Mouse (Mus musculus) lung, postnatal 36 days (tissue): ENCODE results near the gene Gucy2g.
"Not testable (repeated sequence)": the region's sequence is repeated elsewhere in the genome, so short reads cannot be mapped to it uniquely, and the experiment has no call there.

ENCODE experiments used
- DNase-seq: peaks from one replicate; pipeline ENCODE4 v3.0.0; 2022; ENCODE audit warnings: mixed read lengths

Gene Gucy2g

GRCm38 (mm10) chr19:55198303-55198702, 42.7 kb downstream of the Gucy2g start:
- DNase-seq, result peak; percentile 88

GRCm38 (mm10) chr19:55195574-55195973, 45.5 kb downstream of the Gucy2g start:
- DNase-seq, result peak; percentile 21

GRCm38 (mm10) chr19:55194520-55195170, 46.4 kb downstream of the Gucy2g start:
- peak; percentile 65 for DNase-seq

GRCm38 (mm10) chr19:55193717-55194394, 47.2 kb downstream of the Gucy2g start:
- DNase-seq, result peak; percentile 72

- peak; percentile 93 for DNase-seq
These were observed 48.6 kb downstream of the Gucy2g start for GRCm38 (mm10) chr19:55192254-55192945.

GRCm38 (mm10) chr19:55191596-55191995, 49.4 kb downstream of the Gucy2g start:
- no peak for DNase-seq

- peak; percentile 48 for DNase-seq
These were observed 51.0 kb downstream of the Gucy2g start for GRCm38 (mm10) chr19:55190065-55190464.

- DNase-seq, result no peak
These were observed 55.4 kb downstream of the Gucy2g start for GRCm38 (mm10) chr19:55185651-55186050.

GRCm38 (mm10) chr19:55185074-55185473, 56.0 kb downstream of the Gucy2g start:
- DNase-seq, result no peak

GRCm38 (mm10) chr19:55184442-55184841, 56.6 kb downstream of the Gucy2g start:
- peak; percentile 38 for DNase-seq

GRCm38 (mm10) chr19:55180433-55180832, 60.6 kb downstream of the Gucy2g start, which contains the start of gene Tectb:
Tectb (plus strand) TSS chr19:55180733.
- no peak for DNase-seq

DNA sequence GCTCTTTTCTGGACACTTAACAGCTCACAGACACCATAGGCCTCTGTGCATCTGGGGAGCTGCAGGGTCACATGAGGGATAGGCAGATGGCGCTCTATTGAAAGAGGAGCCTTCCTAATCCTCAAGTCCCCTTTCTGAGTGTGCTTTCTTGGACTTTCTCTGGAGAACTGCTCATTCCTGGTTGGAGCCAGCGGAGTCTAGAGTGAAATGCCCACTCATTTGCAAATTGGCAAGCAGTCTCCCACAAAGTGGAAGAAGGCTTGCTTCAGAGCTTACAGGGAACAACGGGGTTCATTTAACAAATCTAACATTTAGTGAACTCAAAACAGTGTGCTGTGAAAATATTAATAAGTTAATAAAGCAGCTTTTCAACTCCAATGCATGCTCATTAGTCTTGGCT, 63.9 kb downstream of the Gucy2g start:
- no peak for DNase-seq

DNA sequence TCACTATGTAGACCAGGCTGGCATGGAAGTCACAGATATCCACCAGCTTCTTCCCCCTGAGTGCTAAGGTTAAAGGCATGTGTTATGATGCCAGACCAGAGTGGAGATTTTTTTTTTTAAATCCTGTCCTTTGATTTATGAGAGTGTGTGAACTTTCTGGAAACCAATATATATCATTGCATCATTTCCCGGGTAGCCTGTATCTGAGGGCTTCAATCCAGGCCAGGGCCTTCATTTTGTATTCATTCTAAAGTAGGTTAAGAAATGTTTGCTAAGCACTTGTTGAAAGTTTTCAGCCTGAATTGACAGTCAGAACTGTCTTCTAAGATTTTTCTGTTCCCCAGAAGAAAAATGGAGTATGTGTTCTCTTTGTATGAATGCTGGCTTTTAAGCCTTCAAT, 69.5 kb downstream of the Gucy2g start:
- no peak for DNase-seq

DNA sequence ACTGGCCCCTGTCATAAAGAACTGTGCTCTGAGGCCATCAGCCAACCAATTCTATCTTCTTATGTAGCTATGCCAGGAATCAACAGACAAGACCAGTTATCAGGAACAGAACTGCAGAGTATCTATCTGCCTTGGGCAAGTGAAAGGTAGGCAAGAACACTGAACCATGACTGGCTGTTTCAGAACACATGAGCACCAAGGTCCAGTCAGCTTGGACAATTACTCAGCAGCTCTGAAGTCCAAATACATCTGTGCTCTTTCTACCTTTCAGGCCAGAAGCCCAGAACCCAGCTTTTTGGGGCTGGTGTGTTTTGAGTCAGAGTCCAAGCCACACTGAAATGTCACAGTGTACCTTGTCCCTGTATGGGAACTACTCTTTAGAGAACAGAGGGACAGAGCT, 70.6 kb downstream of the Gucy2g start:
- no peak for DNase-seq

- not testable (repeated sequence) for DNase-seq
These were observed 71.8 kb downstream of the Gucy2g start for GRCm38 (mm10) chr19:55169236-55169729.

DNA sequence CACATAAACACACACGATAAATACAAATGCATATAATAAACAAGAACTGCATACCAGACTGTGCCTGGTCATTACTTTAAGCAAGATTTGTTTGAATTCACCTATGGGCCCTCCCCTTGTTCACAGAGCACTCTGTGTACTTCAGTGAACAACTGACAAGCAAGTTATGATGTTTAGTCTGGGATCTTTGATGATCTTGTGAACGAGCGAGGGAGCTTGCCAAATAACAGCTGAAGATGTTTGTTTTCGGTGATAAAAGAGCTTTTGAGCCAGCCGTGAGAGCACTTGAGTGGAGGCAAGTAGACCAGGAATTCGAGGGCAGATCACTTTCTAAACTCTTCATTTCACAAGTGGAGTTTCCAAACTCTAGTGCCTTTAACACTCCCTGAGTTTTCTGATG, 72.7 kb downstream of the Gucy2g start:
- DNase-seq, result peak; percentile 88

DNA sequence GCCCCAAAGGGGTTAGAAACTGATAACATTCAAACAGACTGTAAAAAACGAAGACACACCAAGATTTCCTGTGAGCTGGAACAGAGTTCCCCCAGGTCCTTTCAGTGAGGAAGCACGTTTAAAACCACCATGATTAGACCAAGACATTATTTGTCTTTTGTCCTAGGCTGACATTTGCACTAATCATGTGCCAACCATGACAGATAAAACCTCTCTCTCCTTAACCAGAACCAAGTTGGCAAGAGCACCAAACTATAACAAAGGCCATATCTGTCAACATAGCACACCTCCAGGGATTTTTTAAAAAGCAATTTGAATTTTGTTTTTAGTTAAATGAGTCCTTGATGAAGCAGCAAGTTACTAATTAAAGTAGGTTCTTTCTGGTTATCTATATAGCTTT, 73.3 kb downstream of the Gucy2g start:
- no peak for DNase-seq

- DNase-seq, result no peak
These were observed 74.3 kb downstream of the Gucy2g start for GRCm38 (mm10) chr19:55166741-55167140.

- peak; percentile 78 for DNase-seq
These were observed 75.1 kb downstream of the Gucy2g start for GRCm38 (mm10) chr19:55165954-55166353.

- DNase-seq, result no peak
These were observed 75.7 kb downstream of the Gucy2g start for GRCm38 (mm10) chr19:55165183-55165865.

DNA sequence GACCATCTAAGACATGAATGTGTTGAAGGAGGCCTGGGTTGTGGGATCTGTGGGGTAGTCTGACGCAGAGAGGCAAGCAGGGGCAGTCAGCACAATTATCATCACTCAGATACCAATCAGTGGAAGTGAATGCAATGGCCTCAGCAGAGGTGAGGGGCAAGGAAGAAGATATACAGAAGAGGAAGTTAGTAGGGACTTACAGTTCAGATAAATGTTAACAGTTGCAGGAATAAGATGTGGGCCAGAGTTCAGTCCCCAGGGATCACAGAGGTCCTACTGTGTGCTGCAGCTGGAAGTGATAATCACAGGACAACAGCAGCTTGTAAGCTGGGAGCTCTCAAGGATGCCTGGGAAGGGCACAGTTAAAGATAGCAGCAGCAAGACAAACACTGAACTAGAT, 76.9 kb downstream of the Gucy2g start:
- DNase-seq, result no peak

- DNase-seq, result no peak
These were observed 78.8 kb downstream of the Gucy2g start for GRCm38 (mm10) chr19:55162271-55162670.

- DNase-seq, result no peak
These were observed 81.2 kb downstream of the Gucy2g start for GRCm38 (mm10) chr19:55159826-55160225.
